Mouse (Mus musculus): ENCODE results near the gene Dynlt1c.
"Not testable (repeated sequence)": the region's sequence is repeated elsewhere in the genome, so short reads cannot be mapped to it uniquely, and the experiment has no call there.

DNA sequence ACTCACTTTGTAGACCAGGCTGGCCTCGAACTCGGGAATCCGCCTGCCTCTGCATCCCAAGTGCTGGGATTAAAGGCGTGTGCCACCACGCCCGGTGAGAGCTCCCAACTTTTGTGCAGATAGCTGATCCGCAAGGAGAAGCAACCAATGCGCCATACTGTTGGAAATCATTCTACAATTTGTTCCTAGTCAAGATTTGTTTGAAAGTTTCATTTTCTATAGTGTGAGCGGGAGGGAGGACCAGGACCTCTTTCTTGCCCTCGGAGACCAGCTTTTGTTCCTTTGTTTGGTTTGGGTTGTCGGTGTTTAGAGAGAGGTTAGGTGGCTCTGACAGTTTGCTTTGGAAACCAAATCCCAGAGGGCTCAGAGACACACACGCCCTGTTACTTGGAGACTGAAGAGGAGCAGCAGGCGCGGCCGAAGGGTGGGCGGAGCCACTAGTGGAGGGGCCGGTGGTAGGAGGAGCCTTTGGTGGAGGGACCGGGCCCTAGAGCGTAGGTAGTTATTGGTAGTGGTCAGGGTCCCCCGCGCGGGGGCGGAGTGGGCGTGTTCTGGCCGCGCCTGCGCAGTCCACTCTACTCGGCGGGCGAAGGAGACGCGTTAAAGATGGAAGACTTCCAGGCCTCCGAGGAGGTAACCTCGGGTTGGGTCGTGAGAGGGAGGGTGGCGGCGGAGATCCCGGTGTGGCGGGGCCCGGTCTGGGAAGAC is at the start of gene Dynlt1c:
- not testable (repeated sequence) for TF ChIP-seq EP300 (optimal IDR thresholded peaks at IDR 0.05)
- peak; percentile 9; the same call in 1 of the 2 replicates for TF ChIP-seq CTCF (IDR thresholded peaks at IDR 0.05; ENCODE audit: low read depth)

Measured in stomach, postnatal 0 days (tissue).